Mouse (Mus musculus) bone marrow macrophage, adult 2 months (primary cell): Measurements from ENCODE around the gene Gm4792.

Experiments
- CTCF ChIP-seq: IDR thresholded peaks from 2 replicates; pipeline ENCODE4 v1.5.1; 2012; ENCODE audit warnings: low read depth, mild to moderate bottlenecking, low read length, moderate library complexity
- POLR2A ChIP-seq: IDR thresholded peaks from 2 replicates; pipeline ENCODE4 v1.6.1; 2012; ENCODE audit warnings: mild to moderate bottlenecking, low read depth, low read length, borderline replicate concordance

- no peak for TF ChIP-seq CTCF
- no peak for TF ChIP-seq POLR2A
These were observed 5.7 kb upstream of the Gm4792 start for GRCm38 (mm10) chr10:94304064-94304657.
